Mouse (Mus musculus) midbrain, embryonic 14.5 days (tissue): ENCODE results near the gene Hddc3. TPM values are rescaled to one million over a fixed set of nuclear protein-coding genes. Genes with fewer than 3 reads are reported as not detected.
A peak's percentile ranks its signal among the peaks of the same experiment; 100 is the strongest.

Source experiments
- ATAC-seq: fragments of 200-750 bp; cut with Nextera tagmentation; 2 replicates; pipeline ENCODE4 v1.8.0; 2017; ENCODE audit warnings: moderate number of reproducible peaks, moderate library complexity; ENCODE audit not compliant: low FRiP score, low TSS enrichment
- DNase-seq: peaks from one replicate; pipeline ENCODE4 v3.0.0-alpha.2; 2015
- H3K27ac ChIP-seq: fragments of 300-500 bp; sonication (generic); replicated peaks from 2 replicates; pipeline ENCODE4 v1.5.1; 2014; ENCODE audit warnings: mild to moderate bottlenecking, low read depth, low read length, moderate library complexity
- H3K27me3 ChIP-seq: fragments of 300-500 bp; sonication (generic); 2 replicates; pipeline ENCODE4 v1.6.1; 2014; ENCODE audit warnings: low read length, control low read depth, mixed read lengths; ENCODE audit not compliant: control insufficient read depth, insufficient read depth
- H3K36me3 ChIP-seq: fragments of 300-500 bp; sonication (generic); 2 replicates; pipeline ENCODE4 v1.6.1; 2014; ENCODE audit warnings: low read length, control low read depth; ENCODE audit not compliant: control insufficient read depth, insufficient read depth
- H3K4me1 ChIP-seq: fragments of 300-500 bp; sonication (generic); 2 replicates; pipeline ENCODE4 v1.6.1; 2014; ENCODE audit warnings: mild to moderate bottlenecking, antibody characterized with exemption, low read length, control low read depth; ENCODE audit not compliant: control insufficient read depth, insufficient read depth
- H3K4me2 ChIP-seq: fragments of 300-500 bp; sonication (generic); 2 replicates; pipeline ENCODE4 v1.6.1; 2014; ENCODE audit warnings: mild to moderate bottlenecking, low read length, moderate library complexity
- H3K4me3 ChIP-seq: fragments of 300-500 bp; sonication (generic); replicated peaks from 2 replicates; pipeline ENCODE4 v1.5.1; 2014; ENCODE audit warnings: low read depth, low read length
- H3K9ac ChIP-seq: fragments of 300-500 bp; sonication (generic); replicated peaks from 2 replicates; pipeline ENCODE4 v1.6.1; 2014; ENCODE audit warnings: mild to moderate bottlenecking, low read length, moderate library complexity
- H3K9me3 ChIP-seq: fragments of 300-500 bp; sonication (generic); 2 replicates; pipeline ENCODE4 v1.6.1; 2016; ENCODE audit warnings: low read length, control low read depth, mixed read lengths; ENCODE audit not compliant: control insufficient read depth
- WGBS: fragments of 180-500 bp; shearing (Covaris S2); extraction: QIAGEN DNeasy Blood & Tissue Kit; methylation state at CpG from one replicate; pipeline ENCODE4 v1.1.7; 2014; 5-methylcytosine and 5-hydroxymethylcytosine counted together
- polyA plus RNA-seq: library from polyadenylated mRNA; unstranded; fragments of >200 nt; fragmentation: Nextera tagmentation; extraction: Ambion mirVana; gene quantifications from 2 replicates; pipeline ENCODE4 v1.2.1, GENCODE M21; 2014

Hddc3 gene
- polyA plus RNA-seq, 1 experiment from 2014 or later: 28.7 TPM

DNA sequence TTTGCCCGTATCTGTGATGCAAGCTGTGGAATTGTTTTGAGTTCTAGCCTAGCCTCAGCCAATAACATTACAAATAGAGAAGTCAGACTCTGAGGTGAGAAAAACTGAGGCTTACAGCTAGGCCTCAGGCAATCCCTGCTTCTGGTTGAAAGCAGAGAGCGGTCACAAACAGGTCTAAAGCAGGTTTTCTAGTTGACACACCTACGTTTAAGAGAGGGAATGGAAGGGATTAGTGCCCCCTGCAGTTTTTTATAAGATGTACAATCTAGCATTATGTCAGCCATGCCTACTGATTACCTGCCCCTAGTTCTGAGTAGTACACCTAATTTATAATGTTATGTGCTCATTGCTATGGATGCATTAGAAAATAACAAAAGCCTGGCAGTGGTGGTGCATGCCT, 35.1 kb upstream of the Hddc3 start:
- no peak overlapping the region for H3K27ac ChIP-seq
- H3K36me3 ChIP-seq: peaks cover 50% of the 10 kb centered on the region

DNA sequence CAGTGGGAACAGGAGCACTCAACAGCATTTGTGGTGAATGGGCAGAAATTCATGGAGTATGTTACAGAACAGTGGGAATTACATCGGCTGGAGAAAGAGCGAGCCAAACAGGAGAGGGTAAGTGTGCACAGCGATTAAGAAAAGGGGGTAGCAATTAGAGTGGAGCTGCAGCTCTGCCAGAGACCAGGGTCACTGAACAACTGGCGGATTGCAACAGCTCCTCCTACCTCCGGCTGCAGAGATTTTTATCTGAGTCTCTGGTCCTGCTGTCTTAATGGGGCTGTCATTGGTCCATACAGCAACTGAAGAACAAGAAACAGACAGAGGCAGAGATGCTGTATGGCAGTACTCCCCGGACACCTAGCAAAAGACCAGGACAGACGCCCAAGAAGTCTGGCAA, 32.1 kb upstream of the Hddc3 start:
- no peaks in the 10 kb centered on the region for H3K4me1 ChIP-seq
- H3K4me3 ChIP-seq: no peak overlapping the region
- DNase-seq (no peak), ATAC-seq (no peak)
- no peak overlapping the region for H3K27ac ChIP-seq
- H3K36me3 ChIP-seq: peaks cover 58% of the 10 kb centered on the region
- H3K9me3 ChIP-seq: no peaks in the 10 kb centered on the region
- H3K9ac ChIP-seq: no peak overlapping the region
- 89% methylated on average over 7 of the region's 7 CpGs for WGBS
- H3K27me3 ChIP-seq: no peaks in the 10 kb centered on the region
- H3K4me2 ChIP-seq: no peak overlapping the region

More for the DNA sequence above, 35.1 kb upstream of the Hddc3 start:
- Histone ChIP-seq H3K4me2 (no peak overlapping the region), H3K9me3 (no peaks in the 10 kb centered on the region), H3K9ac (no peak overlapping the region), H3K4me1 (no peaks in the 10 kb centered on the region), H3K27me3 (no peaks in the 10 kb centered on the region), H3K4me3 (no peak overlapping the region)
- DNase-seq (no peak), ATAC-seq (no peak)
- WGBS: 83% methylated on average over 3 of the region's 3 CpGs

DNA sequence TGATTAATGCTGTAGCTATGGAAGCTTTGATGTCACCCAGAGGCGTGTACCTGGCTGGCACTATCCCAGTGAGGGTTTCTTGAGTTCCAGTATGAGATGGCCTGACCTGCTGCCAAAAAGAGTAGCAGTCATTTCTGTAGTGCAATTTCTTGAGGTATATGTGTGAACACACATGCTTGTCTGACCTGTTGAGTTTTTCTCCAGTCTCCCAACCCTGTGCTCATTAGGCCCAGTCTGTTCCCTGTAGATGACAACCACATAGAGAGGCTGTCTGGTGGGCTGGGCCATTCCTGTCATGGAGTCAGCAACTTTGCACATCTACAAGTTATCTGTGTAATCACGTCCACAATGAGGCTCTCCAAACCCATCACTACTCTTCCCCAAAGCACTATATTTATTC, 27.2 kb upstream of the Hddc3 start:
- H3K9ac ChIP-seq: no peak overlapping the region

GRCm38 (mm10) chr7:80317439-80318115, 25.3 kb upstream of the Hddc3 start:
- ATAC-seq: no peak
- Histone ChIP-seq H3K9ac (no peak overlapping the region), H3K4me2 (no peak overlapping the region), H3K36me3 (peaks cover 62% of the 10 kb centered on the region), H3K27me3 (no peaks in the 10 kb centered on the region), H3K4me1 (no peaks in the 10 kb centered on the region), H3K27ac (no peak overlapping the region), H3K9me3 (no peaks in the 10 kb centered on the region), H3K4me3 (no peak overlapping the region)
- WGBS: 82% methylated on average over 1 of the region's 1 CpGs
- no peak for DNase-seq

More for the DNA sequence above, 27.2 kb upstream of the Hddc3 start:
- Histone ChIP-seq H3K4me1 (no peaks in the 10 kb centered on the region), H3K27me3 (no peaks in the 10 kb centered on the region), H3K4me3 (no peak overlapping the region), H3K9me3 (no peaks in the 10 kb centered on the region), H3K36me3 (peaks cover 70% of the 10 kb centered on the region), H3K4me2 (no peak overlapping the region), H3K27ac (no peak overlapping the region)
- 80% methylated on average over 2 of the region's 2 CpGs for WGBS
- DNase-seq (no peak), ATAC-seq (no peak)

GRCm38 (mm10) chr7:80318670-80319069, 24.2 kb upstream of the Hddc3 start:
- WGBS: 89% methylated on average over 4 of the region's 4 CpGs
- Histone ChIP-seq H3K36me3 (peaks cover 55% of the 10 kb centered on the region), H3K27me3 (no peaks in the 10 kb centered on the region), H3K9ac (no peak overlapping the region), H3K4me1 (peaks cover 9% of the 10 kb centered on the region), H3K9me3 (no peaks in the 10 kb centered on the region), H3K27ac (no peak overlapping the region), H3K4me2 (no peak overlapping the region), H3K4me3 (no peak overlapping the region)
- DNase-seq (no peak), ATAC-seq (no peak)

- ATAC-seq: no peak
- 85% methylated on average over 19 of the region's 19 CpGs for WGBS
- peaks cover 43% of the 10 kb centered on the region for H3K36me3 ChIP-seq
- DNase-seq: no peak
- H3K4me2 ChIP-seq: no peak overlapping the region
- H3K9me3 ChIP-seq: no peaks in the 10 kb centered on the region
- no peaks in the 10 kb centered on the region for H3K27me3 ChIP-seq
- H3K4me1 ChIP-seq: peaks cover 9% of the 10 kb centered on the region
- H3K9ac ChIP-seq: no peak overlapping the region
- no peak overlapping the region for H3K27ac ChIP-seq
- H3K4me3 ChIP-seq: no peak overlapping the region
Observed at GRCm38 (mm10) chr7:80319846-80320496, 22.9 kb upstream of the Hddc3 start.

- H3K4me2 ChIP-seq: peak overlapping the region; percentile 83
Observed at GRCm38 (mm10) chr7:80323336-80323735, 19.6 kb upstream of the Hddc3 start.

GRCm38 (mm10) chr7:80324043-80324815, 18.7 kb upstream of the Hddc3 start, which contains the start of gene Rccd1:
TSS of gene Rccd1 (minus strand) at chr7:80324454.
- peak; percentile 97 for DNase-seq
- H3K9me3 ChIP-seq: no peaks in the 10 kb centered on the region
- H3K36me3 ChIP-seq: peaks cover 56% of the 10 kb centered on the region
- H3K9ac ChIP-seq: peak within 1 kb of the TSS; percentile 64
- WGBS: 2% methylated on average over 38 of the region's 38 CpGs
- H3K27me3 ChIP-seq: no peaks in the 10 kb centered on the region
- ATAC-seq: peak; percentile 99
- peak within 1 kb of the TSS; percentile 79 for H3K27ac ChIP-seq
- H3K4me1 ChIP-seq: peaks cover 9% of the 10 kb centered on the region
- H3K4me3 ChIP-seq: peak within 1 kb of the TSS; percentile 46
- peak within 1 kb of the TSS; percentile 83 for H3K4me2 ChIP-seq

More at GRCm38 (mm10) chr7:80323336-80323735, 19.6 kb upstream of the Hddc3 start:
- Histone ChIP-seq H3K4me3 (peak overlapping the region; percentile 46), H3K9me3 (no peaks in the 10 kb centered on the region), H3K9ac (peak overlapping the region; percentile 64), H3K27ac (peak overlapping the region; percentile 79; the same call in 1 of the 2 replicates), H3K4me1 (peaks cover 9% of the 10 kb centered on the region), H3K36me3 (peaks cover 55% of the 10 kb centered on the region), H3K27me3 (no peaks in the 10 kb centered on the region)
- WGBS: 21% methylated on average over 8 of the region's 8 CpGs
- DNase-seq (no peak), ATAC-seq (no peak)
